Mouse (Mus musculus): ENCODE results near the gene Xxylt1.

- TF ChIP-seq KAT2A (conservative IDR thresholded peaks at IDR 0.05; ENCODE audit: low read depth, low read length): no peak
- TF ChIP-seq POLR2A (IDR thresholded peaks at IDR 0.05; ENCODE audit: control insufficient read depth in 1 of 2, insufficient read depth in 1 of 2, low read depth in 1 of 2, low read length in 2 of 2, poor library complexity in 1 of 2): no peak
- no peak for TF ChIP-seq USF1 (IDR thresholded peaks at IDR 0.05; ENCODE audit: low read depth, low read length)
- no peak for TF ChIP-seq CTCF (IDR thresholded peaks at IDR 0.05 in 2 of 3, conservative IDR thresholded peaks at IDR 0.05 in 1 of 3; ENCODE audit: control insufficient read depth in 1 of 3, insufficient read depth in 1 of 3, low read depth in 2 of 3, low read length in 3 of 3, poor library complexity in 1 of 3, severe bottlenecking in 1 of 3)
- TF ChIP-seq ZNF384 (IDR thresholded peaks at IDR 0.05; ENCODE audit: low read depth, low read length): no peak
- no peak for TF ChIP-seq E2F4 (IDR thresholded peaks at IDR 0.05; ENCODE audit: borderline replicate concordance, low read depth, low read length)
- no peak for TF ChIP-seq NRF1 (IDR thresholded peaks at IDR 0.05; ENCODE audit: insufficient read depth, low read depth, low read length, poor library complexity, severe bottlenecking)
- TF ChIP-seq GABPA (IDR thresholded peaks at IDR 0.05; ENCODE audit: low read depth, low read length): no peak
- no peak for TF ChIP-seq TCF12 (IDR thresholded peaks at IDR 0.05; ENCODE audit: low read depth, low read length)
Observed at GRCm38 (mm10) chr16:30977728-30978127, 103.5 kb downstream of the Xxylt1 start.

Data from MEL (cell line).